Mouse (Mus musculus): ENCODE results near the gene Bloc1s2. TPM values are rescaled to one million over a fixed set of nuclear protein-coding genes. Genes with fewer than 3 reads are reported as not detected.
"Not testable (repeated sequence)": the region's sequence is repeated elsewhere in the genome, so short reads cannot be mapped to it uniquely, and the experiment has no call there.

The Bloc1s2 gene
- total RNA-seq, 2 experiments from 2014 or later: 12.9 to 14.3 TPM

GRCm38 (mm10) chr19:44148991-44149390 is 2.7 kb upstream of the Bloc1s2 start:
- intact Hi-C loops (cut with DNase I): no loop called here
- H3K4me3 ChIP-seq: no peak overlapping the region
- no peak for DNase-seq
- no peak for TF ChIP-seq CTCF (IDR thresholded peaks at IDR 0.05)
- H3K27ac ChIP-seq: no peak overlapping the region

- intact Hi-C loops (cut with DNase I): no loop called here
- Histone ChIP-seq H3K27ac (no peak overlapping the region), H3K4me3 (no peak overlapping the region)
- no peak for DNase-seq
- TF ChIP-seq CTCF (IDR thresholded peaks at IDR 0.05): peak; percentile 5; the same call in 1 of the 2 replicates
Measured at GRCm38 (mm10) chr19:44148345-44148744, 2.1 kb upstream of the Bloc1s2 start.

- H3K27ac ChIP-seq: no peak overlapping the region
- no peak for DNase-seq
- no peak for TF ChIP-seq CTCF (IDR thresholded peaks at IDR 0.05)
- intact Hi-C loops (cut with DNase I): no loop called here
- H3K4me3 ChIP-seq: no peak overlapping the region
Measured at GRCm38 (mm10) chr19:44146951-44147350, 705 bp upstream of the Bloc1s2 start.

GRCm38 (mm10) chr19:44146568-44146879 is 278 bp upstream of the Bloc1s2 start:
- Histone ChIP-seq H3K4me3 (peak overlapping the region; percentile 93), H3K27ac (peak overlapping the region; percentile 78)
- DNase-seq: no peak
- intact Hi-C loops (cut with DNase I): no loop called here
- TF ChIP-seq CTCF (IDR thresholded peaks at IDR 0.05): no peak

- H3K4me3 ChIP-seq: no peak overlapping the region
Measured at GRCm38 (mm10) chr19:44144366-44144765, 1.9 kb downstream of the Bloc1s2 start.

GRCm38 (mm10) chr19:44135960-44136485 is 10.2 kb downstream of the Bloc1s2 start:
- H3K4me3 ChIP-seq: peak overlapping the region; percentile 92
- TF ChIP-seq CTCF (IDR thresholded peaks at IDR 0.05): no peak
- peak overlapping the region; percentile 93 for H3K27ac ChIP-seq
- intact Hi-C loops (cut with DNase I): loop anchor here (2.0 kb wide), 1 partner anchor 29 kb away; the partner anchor contains the start of gene Chuk
- no peak for DNase-seq

More at GRCm38 (mm10) chr19:44144366-44144765, 1.9 kb downstream of the Bloc1s2 start:
- intact Hi-C loops (cut with DNase I): no loop called here
- no peak for TF ChIP-seq CTCF (IDR thresholded peaks at IDR 0.05)
- DNase-seq: no peak
- no peak overlapping the region for H3K27ac ChIP-seq

- intact Hi-C loops (cut with DNase I): loop anchor here (2.0 kb wide), 1 partner anchor 29 kb away; the partner anchor contains the start of gene Chuk
- no peak for TF ChIP-seq CTCF (IDR thresholded peaks at IDR 0.05)
- peak within 1 kb of the TSS; percentile 93 for H3K27ac ChIP-seq
- H3K4me3 ChIP-seq: peak within 1 kb of the TSS; percentile 92
- peak; percentile 91 for DNase-seq
Measured at GRCm38 (mm10) chr19:44135072-44135959, 10.9 kb downstream of the Bloc1s2 start, which contains the start of gene Cwf19l1. Cwf19l1 (minus strand) TSS chr19:44135876.

- intact Hi-C loops (cut with DNase I): no loop called here
- no peak for DNase-seq
- Histone ChIP-seq H3K4me3 (no peak overlapping the region), H3K27ac (no peak overlapping the region)
- no peak for TF ChIP-seq CTCF (IDR thresholded peaks at IDR 0.05)
Measured at GRCm38 (mm10) chr19:44132917-44133316, 13.3 kb downstream of the Bloc1s2 start.

GRCm38 (mm10) chr19:44128560-44128959 is 17.7 kb downstream of the Bloc1s2 start:
- no peak overlapping the region for H3K27ac ChIP-seq
- no peak for TF ChIP-seq CTCF (IDR thresholded peaks at IDR 0.05)
- no peak overlapping the region for H3K4me3 ChIP-seq
- no peak for DNase-seq
- intact Hi-C loops (cut with DNase I): no loop called here

- intact Hi-C loops (cut with DNase I): no loop called here
- TF ChIP-seq CTCF (IDR thresholded peaks at IDR 0.05): no peak
- no peak for DNase-seq
- Histone ChIP-seq H3K27ac (no peak overlapping the region), H3K4me3 (no peak overlapping the region)
Measured at GRCm38 (mm10) chr19:44127729-44128497, 18.3 kb downstream of the Bloc1s2 start.

- DNase-seq: no peak
- intact Hi-C loops (cut with DNase I): no loop called here
- no peak for TF ChIP-seq CTCF (IDR thresholded peaks at IDR 0.05)
- Histone ChIP-seq H3K4me3 (no peak overlapping the region), H3K27ac (no peak overlapping the region)
Measured at GRCm38 (mm10) chr19:44121137-44121536, 25.1 kb downstream of the Bloc1s2 start.

- intact Hi-C loops (cut with DNase I); DNase-seq; H3K27ac ChIP-seq; H3K4me3 ChIP-seq: not testable (repeated sequence)
Measured at GRCm38 (mm10) chr19:44120686-44121085, 25.6 kb downstream of the Bloc1s2 start.

- no peak for DNase-seq
- no peak overlapping the region for H3K27ac ChIP-seq
- no peak overlapping the region for H3K4me3 ChIP-seq
- no peak for TF ChIP-seq CTCF (IDR thresholded peaks at IDR 0.05)
- intact Hi-C loops (cut with DNase I): no loop called here
Measured at GRCm38 (mm10) chr19:44117793-44118192, 28.5 kb downstream of the Bloc1s2 start.

Measured in gastrocnemius, adult 2 months (tissue).